Mouse (Mus musculus) c-Kit-positive CD71-positive TER-119-negative erythroid progenitor cells, embryonic 14.5 days (primary cell): ENCODE measurements around the gene Zbtb9.

Experiments
- DNase-seq: peaks from one replicate; pipeline ENCODE4 v3.0.0-alpha.2; 2013; ENCODE audit warnings: low read depth

Zbtb9 gene

GRCm38 (mm10) chr17:27041787-27042055, 68.8 kb downstream of the Zbtb9 start:
- no peak for DNase-seq

- DNase-seq = no peak
Measured at GRCm38 (mm10) chr17:27042840-27043239, 69.9 kb downstream of the Zbtb9 start.

- DNase-seq = no peak
Measured at GRCm38 (mm10) chr17:27045164-27045563, 72.2 kb downstream of the Zbtb9 start.

GRCm38 (mm10) chr17:27047762-27048444, 74.9 kb downstream of the Zbtb9 start:
- DNase-seq = no peak

- no peak for DNase-seq
Measured at GRCm38 (mm10) chr17:27048445-27049239, 75.7 kb downstream of the Zbtb9 start.

- DNase-seq = no peak
Measured at GRCm38 (mm10) chr17:27050853-27051252, 77.9 kb downstream of the Zbtb9 start.

GRCm38 (mm10) chr17:27051514-27051913, 78.5 kb downstream of the Zbtb9 start:
- DNase-seq = no peak

GRCm38 (mm10) chr17:27056170-27056569, 83.2 kb downstream of the Zbtb9 start:
- no peak for DNase-seq

- no peak for DNase-seq
Measured at GRCm38 (mm10) chr17:27056812-27057516, 84.0 kb downstream of the Zbtb9 start, which contains the start of gene Itpr3. TSS of gene Itpr3 (plus strand) at chr17:27057304.

- DNase-seq = no peak
Measured at GRCm38 (mm10) chr17:27057517-27058055, 84.6 kb downstream of the Zbtb9 start.
